Mouse (Mus musculus) stomach, embryonic 15.5 days (tissue): ENCODE measurements around the gene Ccnyl1. TPM values are rescaled to one million over a fixed set of nuclear protein-coding genes. Genes with fewer than 3 reads are reported as not detected.

Experiments used
- ATAC-seq: fragments of 200-750 bp; cut with Nextera tagmentation; 2 replicates; pipeline ENCODE4 v1.8.0; 2017; ENCODE audit warnings: low read depth, moderate number of reproducible peaks, moderate TSS enrichment; ENCODE audit not compliant: insufficient read depth, low FRiP score
- H3K27ac ChIP-seq: fragments of 300-500 bp; sonication (generic); 2 replicates; pipeline ENCODE4 v1.5.1; 2015; ENCODE audit warnings: mild to moderate bottlenecking, inconsistent platforms
- H3K27me3 ChIP-seq: fragments of 300-500 bp; sonication (generic); replicated peaks from 2 replicates; pipeline ENCODE4 v1.6.1; 2015; ENCODE audit warnings: inconsistent platforms
- H3K36me3 ChIP-seq: fragments of 300-500 bp; sonication (generic); 2 replicates; pipeline ENCODE4 v1.6.1; 2015; ENCODE audit warnings: inconsistent platforms
- H3K4me1 ChIP-seq: fragments of 300-500 bp; sonication (generic); 2 replicates; pipeline ENCODE4 v1.6.1; 2015; ENCODE audit warnings: inconsistent platforms
- H3K4me2 ChIP-seq: fragments of 300-500 bp; sonication (generic); 2 replicates; pipeline ENCODE4 v1.6.1; 2015; ENCODE audit warnings: mild to moderate bottlenecking, inconsistent platforms
- H3K4me3 ChIP-seq: fragments of 300-500 bp; sonication (generic); replicated peaks from 2 replicates; pipeline ENCODE4 v1.5.1; 2015; ENCODE audit warnings: inconsistent platforms
- H3K9ac ChIP-seq: fragments of 300-500 bp; sonication (generic); 2 replicates; pipeline ENCODE4 v1.6.1; 2015; ENCODE audit warnings: inconsistent platforms
- H3K9me3 ChIP-seq: fragments of 300-500 bp; sonication (generic); 2 replicates; pipeline ENCODE4 v1.6.1; 2016; ENCODE audit warnings: inconsistent platforms
- WGBS: fragments of 180-500 bp; shearing (Covaris S2); methylation state at CpG from one replicate; pipeline ENCODE4 v1.1.7; 2015; 5-methylcytosine and 5-hydroxymethylcytosine counted together
- polyA plus RNA-seq: library from polyadenylated mRNA; unstranded; fragments of >200 nt; fragmentation: Nextera tagmentation; extraction: Ambion mirVana; gene quantifications from 2 replicates; pipeline ENCODE4 v1.2.1, GENCODE M21; 2015

The Ccnyl1 gene
- polyA plus RNA-seq, 1 experiment from 2014 or later, result 4.5 TPM

DNA sequence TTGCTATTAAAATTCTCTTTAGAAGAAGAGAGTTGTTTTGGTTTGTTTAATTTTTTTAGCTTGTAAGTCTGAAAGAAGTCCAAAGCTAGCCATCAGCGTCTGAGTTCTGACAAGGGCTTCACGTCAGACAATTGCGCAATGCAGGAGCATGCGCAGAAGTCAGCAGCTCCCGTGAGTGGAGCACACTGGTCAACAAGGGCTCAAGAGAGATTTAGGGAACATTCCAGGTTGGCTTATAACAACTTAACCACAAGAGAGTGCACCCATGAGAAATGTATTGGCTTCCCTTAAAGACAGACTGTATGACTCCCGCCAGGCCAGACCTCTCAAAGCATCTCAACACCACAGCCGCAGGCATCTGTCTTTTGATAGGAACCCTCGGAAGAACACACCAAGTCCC, 62.9 kb downstream of the Ccnyl1 start:
- no peaks in the 10 kb centered on the region for H3K9me3 ChIP-seq
- H3K4me2 ChIP-seq, result no peak overlapping the region
- H3K9ac ChIP-seq, result no peak overlapping the region
- H3K36me3 ChIP-seq, result no peaks in the 10 kb centered on the region
- no peaks in the 10 kb centered on the region for H3K4me1 ChIP-seq
- 75% methylated on average over 8 of the region's 8 CpGs for WGBS
- no peak overlapping the region for H3K27ac ChIP-seq
- no peak overlapping the region for H3K4me3 ChIP-seq
- ATAC-seq, result no peak
- no peaks in the 10 kb centered on the region for H3K27me3 ChIP-seq

GRCm38 (mm10) chr1:64753668-64754067, 63.4 kb downstream of the Ccnyl1 start:
- no peak overlapping the region for H3K9ac ChIP-seq
- WGBS, result 67% methylated on average over 7 of the region's 7 CpGs
- H3K27ac ChIP-seq, result no peak overlapping the region
- no peaks in the 10 kb centered on the region for H3K27me3 ChIP-seq
- no peak overlapping the region for H3K4me2 ChIP-seq
- no peak overlapping the region for H3K4me3 ChIP-seq
- H3K4me1 ChIP-seq, result no peaks in the 10 kb centered on the region
- H3K36me3 ChIP-seq, result no peaks in the 10 kb centered on the region
- H3K9me3 ChIP-seq, result no peaks in the 10 kb centered on the region
- no peak for ATAC-seq

GRCm38 (mm10) chr1:64754658-64755057, 64.4 kb downstream of the Ccnyl1 start:
- Histone ChIP-seq H3K9me3 (no peaks in the 10 kb centered on the region), H3K27me3 (no peaks in the 10 kb centered on the region), H3K36me3 (no peaks in the 10 kb centered on the region), H3K4me1 (no peaks in the 10 kb centered on the region), H3K4me2 (no peak overlapping the region), H3K27ac (no peak overlapping the region), H3K4me3 (no peak overlapping the region), H3K9ac (no peak overlapping the region)
- 76% methylated on average over 5 of the region's 5 CpGs for WGBS
- no peak for ATAC-seq

DNA sequence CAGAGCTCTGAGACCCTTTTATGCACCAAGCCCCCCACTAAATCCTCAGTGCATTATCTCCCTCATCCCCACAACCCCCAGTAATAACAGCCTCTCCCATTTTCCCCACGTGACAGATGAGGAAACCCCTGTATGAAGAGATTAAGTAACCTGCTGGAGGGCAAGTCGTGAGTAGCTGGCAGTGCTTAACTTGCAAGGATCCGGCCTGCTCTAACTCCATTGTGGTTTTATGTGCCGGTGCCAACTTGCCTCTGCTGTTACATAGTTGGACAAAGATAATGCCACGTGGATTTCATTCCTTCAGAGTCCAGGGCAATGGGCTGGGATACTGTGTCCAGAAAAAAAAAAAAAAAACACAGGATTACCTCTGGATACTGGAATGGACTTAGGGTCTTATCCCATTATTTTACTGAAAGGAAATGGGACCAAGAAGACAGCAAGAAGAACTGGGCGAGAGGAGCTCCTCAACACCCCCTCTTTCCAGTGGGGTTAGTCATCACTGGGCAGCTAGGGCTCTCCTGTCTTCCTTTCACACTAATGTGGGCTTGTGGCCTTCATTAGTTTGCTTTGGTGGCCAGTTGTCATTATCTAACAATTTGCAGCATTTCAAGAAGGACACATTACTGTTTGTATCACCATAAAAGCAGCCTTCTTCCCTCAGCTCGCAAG, 65.8 kb downstream of the Ccnyl1 start:
- no peak for ATAC-seq
- WGBS, result 53% methylated on average over 7 of the region's 7 CpGs
- no peaks in the 10 kb centered on the region for H3K36me3 ChIP-seq
- no peak overlapping the region for H3K4me3 ChIP-seq
- H3K27me3 ChIP-seq, result no peaks in the 10 kb centered on the region
- H3K9ac ChIP-seq, result no peak overlapping the region
- no peaks in the 10 kb centered on the region for H3K9me3 ChIP-seq
- no peak overlapping the region for H3K4me2 ChIP-seq
- H3K27ac ChIP-seq, result peak overlapping the region; percentile 63; the same call in 1 of the 2 replicates
- no peaks in the 10 kb centered on the region for H3K4me1 ChIP-seq

DNA sequence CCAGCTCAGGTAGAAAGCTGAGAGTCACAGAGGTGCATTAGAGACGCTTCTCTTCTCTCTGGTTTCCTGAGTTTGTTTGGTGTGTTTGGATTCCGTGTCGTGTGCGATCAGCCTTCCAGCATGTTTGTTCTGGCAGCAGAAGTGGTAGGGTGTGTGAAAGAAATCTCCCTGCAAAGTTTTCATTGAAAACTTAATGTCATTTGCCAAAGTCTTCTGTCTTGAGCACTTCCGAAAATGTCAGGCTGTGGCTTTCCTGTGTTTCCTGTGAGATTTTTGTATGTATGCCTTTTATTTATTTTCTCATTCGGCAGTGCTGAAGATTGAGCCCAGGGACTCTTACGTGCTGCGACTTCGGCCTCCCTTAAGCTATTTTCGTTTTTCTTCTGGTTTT, 66.4 kb downstream of the Ccnyl1 start:
- 42% methylated on average over 10 of the region's 10 CpGs for whole genome bisulfite sequencing
- Histone ChIP-seq H3K9me3 (no peaks in the 10 kb centered on the region), H3K4me3 (no peak overlapping the region), H3K36me3 (no peaks in the 10 kb centered on the region), H3K27ac (peak overlapping the region; percentile 63), H3K4me1 (no peaks in the 10 kb centered on the region), H3K27me3 (no peaks in the 10 kb centered on the region), H3K4me2 (no peak overlapping the region), H3K9ac (no peak overlapping the region)
- no peak for ATAC-seq

DNA sequence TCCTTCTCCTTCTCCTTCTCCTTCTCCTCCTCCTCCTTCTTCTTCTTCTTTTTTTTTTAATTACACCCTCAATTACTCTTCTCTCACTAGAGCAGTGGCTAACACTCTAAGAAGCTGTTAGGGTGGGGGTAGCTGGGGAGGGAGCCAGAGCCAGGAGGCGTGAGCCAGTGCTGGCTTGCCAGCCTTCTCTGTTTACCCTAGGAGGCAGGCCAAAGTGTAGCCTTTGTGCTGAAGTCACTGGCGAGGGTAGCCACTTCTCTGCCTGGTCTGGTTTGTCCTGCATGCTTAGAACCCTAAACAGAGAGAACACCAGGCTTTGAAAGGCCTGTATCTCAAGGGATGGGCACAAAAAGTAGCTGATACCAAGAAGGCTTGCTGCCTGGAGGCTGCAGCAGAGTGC, 67.0 kb downstream of the Ccnyl1 start:
- Histone ChIP-seq H3K9me3 (no peaks in the 10 kb centered on the region), H3K27me3 (no peaks in the 10 kb centered on the region), H3K4me2 (no peak overlapping the region), H3K4me1 (no peaks in the 10 kb centered on the region), H3K9ac (no peak overlapping the region), H3K36me3 (no peaks in the 10 kb centered on the region), H3K27ac (no peak overlapping the region), H3K4me3 (no peak overlapping the region)
- ATAC-seq, result peak; percentile 85
- 34% methylated on average over 2 of the region's 2 CpGs for WGBS

- Histone ChIP-seq H3K4me2 (no peak overlapping the region), H3K27me3 (no peaks in the 10 kb centered on the region), H3K9me3 (no peaks in the 10 kb centered on the region), H3K36me3 (no peaks in the 10 kb centered on the region), H3K27ac (no peak overlapping the region), H3K4me3 (no peak overlapping the region), H3K4me1 (no peaks in the 10 kb centered on the region), H3K9ac (no peak overlapping the region)
- ATAC-seq, result no peak
- WGBS, result 77% methylated on average over 5 of the region's 5 CpGs
Observed at GRCm38 (mm10) chr1:64757766-64758165, 67.5 kb downstream of the Ccnyl1 start.

- H3K4me2 ChIP-seq, result no peak overlapping the region
- H3K4me3 ChIP-seq, result no peak overlapping the region
- no peaks in the 10 kb centered on the region for H3K27me3 ChIP-seq
- H3K36me3 ChIP-seq, result no peaks in the 10 kb centered on the region
- ATAC-seq, result no peak
- no peak overlapping the region for H3K9ac ChIP-seq
- WGBS, result 57% methylated on average over 4 of the region's 4 CpGs
- no peaks in the 10 kb centered on the region for H3K4me1 ChIP-seq
- H3K9me3 ChIP-seq, result no peaks in the 10 kb centered on the region
- H3K27ac ChIP-seq, result no peak overlapping the region
Observed at GRCm38 (mm10) chr1:64761646-64762045, 71.4 kb downstream of the Ccnyl1 start.

DNA sequence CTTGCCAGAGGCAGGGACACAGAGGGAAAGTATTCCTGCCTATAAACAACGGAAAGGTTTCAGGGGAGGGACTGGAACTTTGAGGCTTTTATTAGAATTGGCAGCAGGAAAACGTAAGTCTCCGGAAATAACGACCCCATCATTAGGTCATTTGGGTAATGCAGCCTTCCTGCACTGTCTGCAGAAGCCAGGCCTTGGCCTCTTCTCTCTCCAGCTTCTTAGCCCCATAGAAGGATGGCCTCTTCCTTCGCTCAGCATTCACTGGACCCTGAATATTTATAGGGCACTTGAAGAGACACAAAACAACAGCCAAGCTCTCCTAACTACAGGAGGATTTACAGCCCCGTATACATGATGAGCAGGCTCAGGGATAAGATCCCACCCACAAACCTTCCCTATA, 79.9 kb downstream of the Ccnyl1 start:
- no peak overlapping the region for H3K4me3 ChIP-seq
- H3K36me3 ChIP-seq, result no peaks in the 10 kb centered on the region
- no peak overlapping the region for H3K9ac ChIP-seq
- H3K4me1 ChIP-seq, result no peaks in the 10 kb centered on the region
- no peaks in the 10 kb centered on the region for H3K9me3 ChIP-seq
- no peak overlapping the region for H3K4me2 ChIP-seq
- ATAC-seq, result no peak
- no peak overlapping the region for H3K27ac ChIP-seq
- WGBS, result 44% methylated on average over 6 of the region's 6 CpGs
- no peaks in the 10 kb centered on the region for H3K27me3 ChIP-seq

GRCm38 (mm10) chr1:64773305-64773704, 83.0 kb downstream of the Ccnyl1 start:
- Histone ChIP-seq H3K9me3 (no peaks in the 10 kb centered on the region), H3K9ac (no peak overlapping the region), H3K36me3 (no peaks in the 10 kb centered on the region), H3K4me1 (no peaks in the 10 kb centered on the region), H3K27ac (no peak overlapping the region), H3K27me3 (no peaks in the 10 kb centered on the region), H3K4me2 (no peak overlapping the region), H3K4me3 (no peak overlapping the region)
- WGBS, result 80% methylated on average over 4 of the region's 4 CpGs
- ATAC-seq, result no peak

Other genes with a start within 250 kb of the Ccnyl1 start
- 27.2 and 27.5 TPM in 2 replicates for gene Creb1, start 157.8 kb upstream of the Ccnyl1 start, polyA plus RNA-seq
- 19.2 and 20.8 TPM in 2 replicates for gene Mettl21a, start 73.2 kb upstream of the Ccnyl1 start, polyA plus RNA-seq
- gene Fzd5, start 47.3 kb downstream of the Ccnyl1 start, polyA plus RNA-seq, result 7.3 and 9.2 TPM in 2 replicates